Mouse (Mus musculus) cerebellum, postnatal 36 days (tissue): ENCODE measurements at regions not wholly inside any gene's neighbourhood (a gene's known extent, or its start where the extent isn't known, plus 50 kb on each side); places are given as distances from the start of the nearest gene placed in this dataset.
"Not testable (repeated sequence)": the region's sequence is repeated elsewhere in the genome, so short reads cannot be mapped to it uniquely, and the experiment has no call there.

Experiments used
- DNase-seq, 2 experiments: peaks; one replicate each; pipeline ENCODE4 v3.0.0; 2021 to 2022; ENCODE audit warnings: mixed read lengths in 2 of 2

- DNase-seq = not testable (repeated sequence)
Observed at GRCm38 (mm10) chr6:13763636-13764035, 76.1 kb downstream of the Gpr85 start.

DNA sequence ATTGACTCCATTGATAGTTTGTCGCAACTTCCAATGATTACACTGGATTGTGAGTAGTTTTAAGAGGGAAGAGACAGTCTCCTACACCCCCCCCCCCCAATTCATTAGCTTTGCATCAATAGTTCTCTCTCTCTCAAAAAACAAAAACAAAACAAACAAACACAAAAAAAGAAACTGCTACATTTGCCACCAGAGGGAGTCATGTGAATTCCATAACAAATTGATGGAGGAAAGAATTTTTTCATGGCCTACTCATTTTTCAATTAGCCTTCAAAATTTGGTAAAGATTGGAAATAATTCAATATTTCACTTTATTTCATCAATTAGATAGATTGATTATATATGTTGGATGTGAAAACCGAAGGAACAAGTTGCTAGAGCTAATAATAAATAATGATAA lies 80.3 kb downstream of the Gpr85 start:
- no peak for DNase-seq

GRCm38 (mm10) chr6:13758946-13759345 lies 80.8 kb downstream of the Gpr85 start:
- no peak for DNase-seq

DNA sequence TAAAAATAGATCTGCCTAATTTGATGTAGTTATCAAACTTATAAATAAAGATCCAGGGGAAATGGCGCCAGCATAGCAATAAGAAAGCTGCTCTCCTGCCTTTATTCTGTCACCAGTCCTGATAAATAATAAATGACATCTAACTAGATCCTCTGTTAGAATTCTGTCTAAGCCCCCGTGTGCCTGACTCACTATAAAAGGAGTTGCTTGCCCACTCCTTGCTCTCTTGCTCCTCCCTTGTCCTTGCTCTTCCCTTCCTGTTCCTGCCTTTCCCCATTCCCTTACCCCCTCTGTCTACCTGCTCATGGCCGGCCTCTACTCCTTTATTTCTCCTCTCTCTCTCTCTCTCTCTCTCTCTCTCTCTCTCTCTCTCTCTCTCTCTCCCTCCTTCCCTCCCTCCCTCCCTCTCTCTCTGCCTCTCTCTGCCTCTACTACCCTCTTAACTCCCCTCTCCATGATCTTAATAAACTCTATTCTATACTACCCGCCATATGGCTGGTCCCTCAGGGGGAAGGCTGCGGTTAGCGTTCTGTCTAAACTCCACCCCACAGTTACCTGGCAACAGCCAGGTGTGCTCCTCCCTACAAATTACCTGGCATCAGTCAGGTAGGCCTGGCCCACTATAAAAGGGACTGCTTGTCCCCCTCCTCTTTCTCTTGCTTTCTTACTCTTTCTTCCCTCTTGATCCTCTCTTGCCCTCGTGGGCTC lies 71.3 kb upstream of the Bmt2 start:
- DNase-seq = no peak

- DNase-seq = peak in 1 of 2 experiments; percentile 6
Observed at GRCm38 (mm10) chr6:13747969-13748368, 70.2 kb upstream of the Bmt2 start.

DNA sequence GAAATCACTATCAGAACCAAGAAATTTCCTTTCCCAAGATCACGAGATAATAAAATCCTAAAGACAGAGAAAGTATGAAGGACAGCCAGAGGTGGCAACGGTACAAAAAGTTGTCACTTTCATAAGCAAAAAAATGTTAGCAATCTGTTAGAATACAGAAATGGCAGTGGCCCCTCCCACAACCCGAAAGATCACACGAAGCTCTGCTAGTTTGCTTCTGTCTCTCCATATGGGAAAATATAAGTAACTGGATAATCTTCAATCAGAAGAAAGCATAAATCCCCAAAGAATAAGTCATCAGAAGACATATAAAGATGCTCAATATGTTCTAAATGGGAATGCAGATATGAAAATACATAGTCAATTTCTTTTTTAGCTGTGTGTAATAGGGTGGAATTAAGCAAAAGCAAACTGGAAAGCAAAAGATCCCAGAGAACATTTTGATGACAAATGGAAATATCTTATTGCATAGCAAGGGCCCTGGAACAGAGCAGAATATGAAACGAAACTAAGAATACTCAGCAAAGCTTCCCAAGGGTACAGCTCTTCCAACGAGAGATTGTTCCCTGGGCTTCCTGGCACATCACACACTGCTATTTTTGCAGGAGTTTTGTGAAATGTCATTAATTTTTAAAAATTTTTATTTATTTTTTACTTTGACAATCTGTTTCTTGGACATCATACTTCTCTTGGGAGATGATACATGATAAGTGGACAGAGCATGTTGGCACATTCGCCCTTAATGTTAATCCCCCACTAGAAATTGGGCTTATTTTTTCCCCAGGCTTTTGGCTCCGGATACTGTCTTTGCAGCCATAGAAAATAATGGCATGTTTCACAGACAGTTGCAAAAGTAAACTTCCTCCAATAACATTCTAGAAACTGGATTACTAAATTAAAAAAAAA lies 69.1 kb upstream of the Bmt2 start:
- DNase-seq = no peak
